Mouse (Mus musculus) lung, postnatal 10 days (tissue): ENCODE data around the gene Treml2.
A peak's percentile ranks its signal among the peaks of the same experiment; 100 is the strongest.
"Not testable (repeated sequence)": the region's sequence is repeated elsewhere in the genome, so short reads cannot be mapped to it uniquely, and the experiment has no call there.

Source experiments
- DNase-seq: peaks from one replicate; pipeline ENCODE4 v3.0.0; 2021

Treml2 gene

GRCm38 (mm10) chr17:48293500-48294194 lies 5.7 kb upstream of the Treml2 start:
- no peak for DNase-seq

- no peak for DNase-seq
Measured at GRCm38 (mm10) chr17:48299756-48300155, 458 bp downstream of the Treml2 start.

GRCm38 (mm10) chr17:48300199-48300598 lies 901 bp downstream of the Treml2 start:
- DNase-seq = peak; percentile 7

- DNase-seq = no peak
Measured at GRCm38 (mm10) chr17:48300861-48301260, 1.6 kb downstream of the Treml2 start.

GRCm38 (mm10) chr17:48301792-48302191 lies 2.5 kb downstream of the Treml2 start:
- DNase-seq = no peak

DNA sequence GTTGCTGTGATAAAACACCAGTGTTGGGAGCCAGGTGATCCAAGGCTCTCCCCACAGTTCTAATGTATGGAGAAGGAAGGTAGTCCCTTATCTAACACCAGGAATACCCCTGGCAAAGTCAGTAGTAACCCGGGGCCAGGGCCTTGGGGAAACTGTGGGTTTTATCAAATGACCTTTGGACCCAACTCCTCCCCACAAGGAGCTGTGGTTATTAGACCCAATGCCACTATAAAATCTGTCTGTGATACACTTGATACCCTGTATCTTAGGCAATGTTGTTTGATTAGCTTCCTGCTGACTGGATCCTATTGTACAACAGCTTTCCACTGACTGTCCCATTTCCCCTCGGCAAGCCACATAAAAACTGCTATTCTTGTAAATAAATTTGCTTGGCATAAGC lies 12.8 kb downstream of the Treml2 start:
- DNase-seq = no peak

DNA sequence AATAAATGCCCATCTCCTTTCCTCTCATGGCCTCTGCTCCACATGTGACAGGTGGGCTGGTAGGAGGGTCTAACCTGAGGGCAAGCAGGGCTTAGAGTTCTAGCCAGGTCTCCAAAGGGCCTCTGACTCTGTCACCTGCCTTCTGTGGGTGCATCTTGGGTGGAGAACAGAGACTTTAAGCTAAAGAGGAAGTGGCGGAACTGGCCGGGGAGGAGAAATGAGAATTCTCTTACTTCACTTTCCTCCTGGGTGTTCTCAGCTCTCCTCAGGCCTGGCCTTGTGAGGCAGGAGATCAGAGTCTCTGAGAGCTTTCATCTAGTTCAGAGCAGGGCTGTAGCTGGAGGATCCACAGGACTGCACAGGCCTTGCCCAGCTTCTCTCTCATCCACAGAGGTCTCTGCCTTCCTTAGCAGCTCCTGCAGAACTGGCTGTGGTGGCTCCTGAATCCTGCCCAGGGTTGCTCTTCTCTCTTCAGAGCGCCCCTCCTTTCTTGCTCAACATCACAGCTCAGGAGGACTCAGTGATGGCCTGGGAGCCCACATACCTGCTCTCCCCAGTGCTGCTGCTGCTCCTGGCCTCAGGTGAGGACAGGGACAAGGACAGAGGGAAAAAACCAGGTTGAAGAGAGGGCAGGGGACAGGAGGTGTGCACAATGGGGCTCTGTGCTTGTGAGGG lies 16.7 kb downstream of the Treml2 start, which contains the start of gene B430306N03Rik:
B430306N03Rik (plus strand) TSS at position 237 of the 675 bp plus-strand sequence.
- not testable (repeated sequence) for DNase-seq

- no peak for DNase-seq
Measured at GRCm38 (mm10) chr17:48318686-48319085, 19.4 kb downstream of the Treml2 start.

DNA sequence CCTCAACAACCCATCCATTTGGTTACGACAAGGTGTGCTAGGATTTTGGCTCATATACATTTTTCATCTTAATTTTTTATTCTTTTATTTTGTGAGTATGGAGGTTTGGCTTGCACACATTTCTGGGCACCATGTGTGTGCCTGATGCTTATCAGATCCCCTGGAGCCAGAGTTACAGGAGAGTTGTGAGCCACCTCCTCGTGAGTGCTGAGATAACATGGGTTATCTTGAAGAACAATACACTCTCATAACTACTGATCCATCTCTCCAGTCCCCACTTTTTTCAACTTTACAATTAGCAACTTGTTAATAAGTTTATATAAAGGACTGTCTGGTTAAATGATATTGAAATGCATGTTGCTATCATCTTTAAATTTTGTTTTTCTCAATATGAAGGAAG lies 22.0 kb downstream of the Treml2 start:
- DNase-seq = no peak

DNA sequence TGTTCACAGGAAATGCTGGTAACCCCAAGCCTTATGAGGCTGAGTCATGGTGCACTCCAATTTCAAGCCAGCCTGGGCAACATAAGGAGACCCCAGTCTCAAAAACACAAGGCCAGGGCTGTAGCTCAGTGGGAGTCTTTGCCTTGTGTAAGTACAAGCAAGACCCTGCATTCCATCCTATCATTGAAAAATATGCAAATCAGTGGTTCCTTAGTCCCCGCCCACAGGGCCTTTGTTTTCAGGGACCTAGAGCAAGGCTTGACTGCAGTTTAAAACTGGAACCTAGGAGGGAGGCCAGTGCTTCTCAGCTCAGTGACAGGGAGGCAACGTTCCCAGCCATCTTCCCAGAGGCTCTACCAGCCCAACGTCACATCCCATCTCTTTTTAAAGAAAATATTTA lies 23.9 kb downstream of the Treml2 start:
- no peak for DNase-seq

DNA sequence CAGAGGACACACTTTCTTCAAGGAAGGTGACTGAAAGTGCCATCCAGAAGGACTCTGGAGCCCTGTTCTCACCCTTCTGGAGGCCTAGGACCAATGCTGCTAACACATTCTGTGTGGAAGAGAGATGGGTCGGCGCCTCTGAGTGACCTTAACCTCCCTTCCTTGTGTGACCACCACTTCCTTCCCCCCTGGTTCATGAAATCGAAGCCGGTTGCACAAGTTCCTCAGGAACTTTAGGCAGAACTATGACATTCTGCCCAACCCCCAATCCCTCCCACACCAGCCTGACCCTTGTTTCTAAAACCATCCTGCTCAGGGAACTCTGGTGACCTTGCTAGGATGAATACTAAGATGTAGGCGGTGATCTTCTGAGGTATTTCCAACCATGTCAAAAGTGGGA lies 25.0 kb downstream of the Treml2 start:
- no peak for DNase-seq

GRCm38 (mm10) chr17:48325093-48325492 lies 25.8 kb downstream of the Treml2 start:
- no peak for DNase-seq

DNA sequence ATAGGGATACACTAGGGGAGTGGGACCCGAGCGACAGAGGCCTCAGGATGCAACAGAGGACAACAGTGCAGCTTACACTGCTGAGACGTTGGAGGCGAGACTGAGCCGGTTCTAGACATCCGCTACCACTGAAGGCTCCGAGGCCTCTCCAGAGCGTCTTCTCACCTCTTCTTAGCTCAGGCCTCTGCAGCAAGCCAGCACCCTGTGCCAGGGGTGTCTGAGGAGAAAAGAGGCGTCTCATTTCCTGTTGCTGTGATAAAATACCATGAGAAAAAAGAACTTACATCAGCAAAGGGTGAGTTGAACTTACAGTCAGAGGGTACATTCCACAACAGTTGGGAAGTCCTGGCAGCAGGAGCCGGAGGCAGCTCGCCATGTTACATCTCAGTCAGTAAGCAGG lies 26.3 kb downstream of the Treml2 start:
- DNase-seq = no peak

DNA sequence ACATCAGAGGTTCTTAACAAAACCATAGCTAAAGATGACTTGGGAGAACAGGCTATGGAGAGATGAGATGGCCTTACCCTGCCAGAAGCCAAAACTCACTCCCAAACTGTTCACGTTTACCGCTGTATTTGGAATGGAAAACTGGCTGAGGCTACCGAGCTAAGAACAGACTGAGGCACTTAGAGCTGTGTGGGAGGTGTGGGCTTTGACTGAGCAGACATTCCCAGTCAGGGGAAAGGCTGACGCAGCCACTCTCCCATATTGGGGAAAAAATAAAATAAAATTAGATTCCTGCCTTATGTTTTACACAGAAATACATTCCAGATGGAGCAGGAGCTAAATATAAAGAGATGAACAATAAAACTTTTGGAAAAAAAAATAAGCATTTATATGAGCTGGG lies 27.4 kb downstream of the Treml2 start:
- DNase-seq = no peak

DNA sequence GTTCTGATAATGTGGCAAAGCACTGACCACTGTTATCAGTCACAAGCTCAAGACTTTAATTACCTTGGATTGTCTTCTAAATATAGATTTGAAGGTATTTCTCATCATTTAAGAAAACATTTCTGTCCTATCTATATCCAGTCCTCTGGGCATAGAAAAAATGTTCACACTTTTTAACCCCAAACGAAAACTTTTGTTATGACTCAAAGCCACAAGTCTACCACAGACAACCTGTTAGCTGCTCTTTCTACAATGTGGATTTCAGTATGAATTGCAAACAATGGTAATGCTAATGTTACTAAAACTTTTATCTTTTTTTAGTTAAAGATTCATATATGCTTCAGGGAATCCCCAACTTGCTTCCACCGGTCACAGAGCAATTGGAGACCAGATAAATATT lies 33.2 kb downstream of the Treml2 start:
- DNase-seq = no peak

DNA sequence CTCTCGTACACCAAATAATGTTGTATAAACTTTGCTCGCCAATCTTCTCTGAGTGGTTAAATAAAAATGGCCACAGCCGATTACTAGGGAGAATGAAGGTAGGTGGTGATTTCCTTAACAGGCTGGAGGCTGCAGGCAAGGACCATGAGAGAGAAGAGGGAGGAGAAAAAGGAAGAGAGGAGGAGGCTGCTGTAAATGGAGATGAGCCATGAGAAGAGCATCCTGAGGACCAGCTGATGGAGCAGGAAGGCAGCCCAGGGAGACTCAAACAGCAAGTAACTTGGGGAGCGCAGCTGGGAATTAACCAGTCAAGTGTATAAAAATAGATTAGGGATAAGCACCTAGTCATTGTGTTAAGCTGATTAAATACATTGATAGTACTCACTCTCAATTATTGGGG lies 34.9 kb downstream of the Treml2 start:
- no peak for DNase-seq

GRCm38 (mm10) chr17:48336857-48337256 lies 37.6 kb downstream of the Treml2 start:
- DNase-seq = peak; percentile 79

GRCm38 (mm10) chr17:48340267-48340666 lies 41.0 kb downstream of the Treml2 start:
- no peak for DNase-seq

DNA sequence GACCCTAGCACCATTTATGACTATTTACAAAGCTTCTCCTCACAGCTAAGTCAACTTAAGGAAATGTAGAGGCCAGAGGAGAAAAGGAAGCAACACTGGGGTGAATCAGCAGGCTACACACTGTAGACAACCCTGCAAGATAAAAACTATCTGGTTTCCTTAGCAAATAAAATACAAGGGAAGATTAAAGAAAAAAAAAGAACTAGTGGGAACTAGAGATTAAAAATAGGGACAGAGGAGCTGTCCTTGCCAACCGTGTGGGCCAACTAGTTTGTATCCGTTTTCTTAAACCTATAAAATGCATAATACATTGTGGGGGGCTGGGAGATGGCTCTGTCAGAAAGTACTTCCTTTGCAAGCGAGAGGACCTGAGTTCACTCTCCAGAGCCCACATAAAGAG lies 42.6 kb downstream of the Treml2 start:
- no peak for DNase-seq

DNA sequence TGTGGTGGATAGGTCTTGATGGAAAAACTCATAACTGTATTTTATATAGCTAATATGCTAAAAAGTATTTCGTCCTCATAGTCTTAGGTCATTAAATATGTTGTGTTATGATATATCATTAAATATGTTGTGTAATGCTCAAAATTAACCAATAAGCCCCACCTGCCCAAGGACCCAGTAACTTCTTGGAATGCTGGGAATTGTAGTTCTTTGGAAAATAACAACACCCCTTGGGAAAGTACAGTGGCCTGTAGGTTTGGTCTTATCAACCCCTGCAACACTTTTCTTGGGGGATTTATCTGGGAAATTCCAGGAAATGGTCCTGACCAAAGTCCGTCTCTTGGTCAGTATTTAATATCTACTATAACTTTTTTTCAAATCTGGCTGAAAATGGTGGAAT lies 43.8 kb downstream of the Treml2 start:
- no peak for DNase-seq

- no peak for DNase-seq
Measured at GRCm38 (mm10) chr17:48345824-48346223, 46.5 kb downstream of the Treml2 start.

GRCm38 (mm10) chr17:48346231-48346630 lies 46.9 kb downstream of the Treml2 start, which contains the start of gene Trem2:
Gene Trem2, plus strand, starts transcription at chr17:48346401.
- peak; percentile 17 for DNase-seq

DNA sequence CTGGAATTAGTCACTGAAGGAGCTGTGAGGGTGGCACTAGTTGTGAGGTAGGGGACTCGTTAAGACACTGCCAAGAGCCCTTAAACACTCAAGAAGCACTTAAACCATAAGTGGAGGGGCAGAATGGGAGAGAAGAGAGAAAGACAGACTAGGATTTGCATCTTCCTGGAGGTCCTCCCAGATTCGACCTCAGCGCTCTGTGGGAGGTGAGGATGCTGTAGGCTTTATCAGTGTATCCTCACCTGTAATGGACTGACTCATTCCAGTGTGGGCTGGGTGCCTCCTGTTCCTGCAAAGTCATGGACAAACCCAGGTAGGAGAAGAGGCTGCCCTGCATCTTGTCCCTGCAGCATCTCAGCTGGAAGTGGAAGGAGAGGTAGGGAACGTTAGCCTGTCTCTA lies 47.5 kb downstream of the Treml2 start:
- no peak for DNase-seq

GRCm38 (mm10) chr17:48347287-48347686 lies 48.0 kb downstream of the Treml2 start:
- no peak for DNase-seq
